Mouse (Mus musculus) testis, adult 2 months (tissue): Measurements from ENCODE around the gene Epb41. TPM values are rescaled to one million over a fixed set of nuclear protein-coding genes. Genes with fewer than 3 reads are reported as not detected.
A peak's percentile ranks its signal among the peaks of the same experiment; 100 is the strongest.

Source experiments
- H3K27ac ChIP-seq: fragments of 200-500 bp; 2 replicates; pipeline ENCODE4 v1.5.1; 2012; ENCODE audit warnings: low read depth, low read length; ENCODE audit not compliant: control insufficient read depth, insufficient read depth
- H3K27me3 ChIP-seq: fragments of 200-500 bp; 2 replicates; pipeline ENCODE4 v1.6.1; 2012; ENCODE audit warnings: mild to moderate bottlenecking, low read length, moderate library complexity; ENCODE audit not compliant: control insufficient read depth, insufficient read depth
- H3K36me3 ChIP-seq: fragments of 200-500 bp; 2 replicates; pipeline ENCODE4 v1.6.1; 2012; ENCODE audit warnings: mild to moderate bottlenecking, low read length; ENCODE audit not compliant: control insufficient read depth, insufficient read depth
- H3K4me1 ChIP-seq: fragments of 200-500 bp; 2 replicates; pipeline ENCODE4 v1.6.1; 2012; ENCODE audit warnings: low read length; ENCODE audit not compliant: control insufficient read depth, insufficient read depth
- H3K4me3 ChIP-seq: fragments of 200-500 bp; 2 replicates; pipeline ENCODE4 v1.5.1; 2012; ENCODE audit warnings: low read depth, mild to moderate bottlenecking, low read length, moderate library complexity, mixed read lengths; ENCODE audit not compliant: control insufficient read depth
- CTCF ChIP-seq: fragments of 200-500 bp; IDR thresholded peaks from 2 replicates; pipeline ENCODE4 v1.5.1; 2012; ENCODE audit warnings: low read depth, mild to moderate bottlenecking, inconsistent platforms, low read length, moderate library complexity; ENCODE audit not compliant: control insufficient read depth, insufficient read depth, insufficient replicate concordance
- POLR2A ChIP-seq: fragments of 200-500 bp; IDR thresholded peaks from 2 replicates; pipeline ENCODE4 v1.6.1; 2012; ENCODE audit warnings: low read depth, mild to moderate bottlenecking, inconsistent platforms, low read length, moderate library complexity; ENCODE audit not compliant: control insufficient read depth
- polyA plus RNA-seq: library from polyadenylated mRNA; depleted of rRNA; stranded (reverse); fragments of >200 nt; gene quantifications from 2 replicates; pipeline ENCODE4 v1.2.3, GENCODE M21; 2012

Gene Epb41
- polyA plus RNA-seq, 1 experiment = 8.7 TPM

DNA sequence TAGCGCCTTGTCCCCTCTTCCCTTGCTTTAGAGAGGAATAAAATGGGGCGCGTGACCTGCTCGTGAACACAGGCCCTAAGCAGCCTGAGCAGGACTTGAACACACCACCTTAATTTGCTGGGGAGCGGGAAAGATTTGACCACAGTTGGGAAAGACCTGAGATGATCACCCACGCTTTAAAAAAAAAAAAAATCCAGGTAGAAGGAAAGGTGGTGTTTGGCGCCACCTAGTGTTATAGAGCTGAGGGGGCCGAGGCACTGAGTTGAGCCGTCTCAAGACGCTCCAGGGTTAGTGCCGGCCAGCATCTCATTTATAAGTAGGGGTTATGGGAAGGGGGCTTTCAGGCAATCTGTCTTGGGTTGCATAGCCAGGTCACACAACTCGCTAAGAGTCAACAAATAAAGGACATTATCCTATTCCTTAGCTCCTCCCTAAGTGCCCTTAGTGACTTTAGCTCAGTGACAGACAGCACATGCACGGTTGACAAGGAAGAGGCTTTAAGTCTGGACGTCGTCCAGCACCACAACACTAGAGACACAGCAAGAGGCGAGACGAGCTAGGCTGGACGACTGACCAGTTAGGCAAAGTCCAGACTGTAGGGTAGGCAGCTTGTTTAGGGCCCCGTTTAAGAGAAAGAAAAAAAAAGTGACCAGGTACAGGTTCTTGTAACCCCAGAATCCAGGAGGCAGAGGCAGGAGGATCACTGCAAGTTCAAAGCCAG is 4.6 kb upstream of the Epb41 start:
- no peaks in the 10 kb centered on the region; the same call in 1 of the 2 replicates for H3K27me3 ChIP-seq
- H3K27ac ChIP-seq = no peak overlapping the region
- no peaks in the 10 kb centered on the region for H3K36me3 ChIP-seq
- peaks cover 16% of the 10 kb centered on the region for H3K4me1 ChIP-seq
- no peak for TF ChIP-seq POLR2A
- TF ChIP-seq CTCF = peak; percentile 68; the same call in 1 of the 2 replicates
- no peak overlapping the region for H3K4me3 ChIP-seq

- Histone ChIP-seq H3K27me3 (peaks cover 3% of the 10 kb centered on the region; the same call in 1 of the 2 replicates), H3K36me3 (no peaks in the 10 kb centered on the region), H3K4me3 (no peak overlapping the region), H3K27ac (no peak overlapping the region), H3K4me1 (peaks cover 23% of the 10 kb centered on the region)
- TF ChIP-seq POLR2A (no peak), CTCF (no peak)
Measured at GRCm38 (mm10) chr4:132078296-132078714, 3.2 kb upstream of the Epb41 start.

- H3K4me1 ChIP-seq = peaks cover 23% of the 10 kb centered on the region
Measured at GRCm38 (mm10) chr4:132077445-132077844, 2.3 kb upstream of the Epb41 start.

GRCm38 (mm10) chr4:132076480-132077405 is 1.6 kb upstream of the Epb41 start:
- TF ChIP-seq CTCF (no peak), POLR2A (no peak)
- Histone ChIP-seq H3K4me3 (no peak overlapping the region), H3K4me1 (peaks cover 23% of the 10 kb centered on the region), H3K36me3 (no peaks in the 10 kb centered on the region), H3K27me3 (peaks cover 3% of the 10 kb centered on the region; the same call in 1 of the 2 replicates), H3K27ac (no peak overlapping the region)

More at GRCm38 (mm10) chr4:132077445-132077844, 2.3 kb upstream of the Epb41 start:
- H3K27ac ChIP-seq = no peak overlapping the region
- no peak for TF ChIP-seq POLR2A
- TF ChIP-seq CTCF = no peak
- no peaks in the 10 kb centered on the region for H3K36me3 ChIP-seq
- H3K27me3 ChIP-seq = peaks cover 3% of the 10 kb centered on the region; the same call in 1 of the 2 replicates
- H3K4me3 ChIP-seq = no peak overlapping the region

DNA sequence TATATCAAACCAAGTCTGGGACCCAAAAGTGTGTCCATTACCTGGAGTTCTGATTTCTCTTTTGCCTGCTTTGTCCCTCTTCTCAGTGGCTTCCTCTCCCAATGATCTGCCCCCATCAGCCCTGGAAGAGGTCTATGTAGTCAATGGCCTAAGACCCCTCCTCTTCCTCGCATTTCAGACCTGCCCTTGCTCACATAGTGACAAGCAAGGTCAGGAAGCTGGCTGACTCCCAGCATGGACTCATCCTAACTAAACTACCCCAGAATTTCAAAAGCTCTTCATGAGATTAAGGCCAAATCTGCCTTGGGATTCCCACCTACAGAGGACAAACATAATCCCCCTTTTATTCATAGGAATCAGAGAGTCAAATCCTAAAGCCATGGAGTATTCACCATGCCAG is 675 bp upstream of the Epb41 start:
- Histone ChIP-seq H3K27me3 (peaks cover 3% of the 10 kb centered on the region; the same call in 1 of the 2 replicates), H3K4me3 (no peak overlapping the region), H3K4me1 (peaks cover 23% of the 10 kb centered on the region), H3K36me3 (no peaks in the 10 kb centered on the region), H3K27ac (no peak overlapping the region)
- TF ChIP-seq POLR2A (no peak), CTCF (no peak)

DNA sequence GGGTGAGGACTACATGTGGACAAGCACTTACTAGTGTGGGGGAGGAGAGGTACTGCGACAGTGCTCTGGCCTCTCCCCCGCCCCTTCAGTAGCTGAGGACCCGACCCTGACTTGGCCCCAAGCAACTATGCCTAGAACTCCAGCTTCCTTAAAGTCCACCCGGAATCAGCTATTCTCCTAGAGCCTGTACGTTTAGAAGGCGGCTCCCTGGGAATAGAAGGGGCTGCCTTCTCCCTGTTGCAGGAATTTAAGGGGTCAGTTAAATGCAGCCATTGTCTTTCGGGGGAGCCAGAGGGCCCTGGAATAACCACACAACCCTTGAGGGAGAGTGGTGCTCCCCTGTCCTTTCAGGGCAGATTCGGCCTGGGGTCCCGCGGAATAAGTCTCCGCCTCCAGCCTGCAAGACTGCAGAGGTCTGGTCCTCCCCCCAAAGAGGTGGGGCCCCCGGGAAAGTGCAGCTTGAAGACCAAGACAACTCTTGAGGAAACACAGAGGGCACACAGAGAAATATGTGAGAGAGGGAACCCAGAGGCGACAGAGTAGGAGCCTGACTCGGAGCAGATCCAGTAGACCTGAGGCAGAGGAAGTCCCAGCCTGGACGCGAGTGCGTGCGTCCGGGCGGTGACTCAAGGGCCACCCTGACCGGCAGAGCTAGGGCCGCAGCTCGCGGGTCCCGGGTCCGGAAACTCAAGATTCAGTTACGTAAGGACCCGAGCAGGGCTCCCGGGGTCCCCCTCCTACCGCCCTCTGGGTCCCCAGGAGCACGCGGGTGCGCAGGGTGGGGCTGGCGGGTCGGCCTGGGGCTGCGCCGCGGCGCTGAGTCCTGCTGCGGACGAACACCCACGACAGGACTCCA is 816 bp downstream of the Epb41 start, which contains the start of gene Gm10300:
Gm10300 (plus strand) TSS at position 621 of the 856 bp plus-strand sequence.
- peaks cover 3% of the 10 kb centered on the region; the same call in 1 of the 2 replicates for H3K27me3 ChIP-seq
- H3K27ac ChIP-seq = no peak within 1 kb of the TSS

GRCm38 (mm10) chr4:132072946-132073345 is 2.2 kb downstream of the Epb41 start:
- Histone ChIP-seq H3K4me3 (no peak overlapping the region), H3K4me1 (peaks cover 19% of the 10 kb centered on the region), H3K36me3 (no peaks in the 10 kb centered on the region), H3K27ac (no peak overlapping the region), H3K27me3 (peaks cover 3% of the 10 kb centered on the region; the same call in 1 of the 2 replicates)
- TF ChIP-seq CTCF = no peak
- TF ChIP-seq POLR2A = no peak

More for the DNA sequence above, 816 bp downstream of the Epb41 start, which contains the start of gene Gm10300:
- TF ChIP-seq CTCF (no peak), POLR2A (no peak)
- Histone ChIP-seq H3K4me3 (peak within 1 kb of the TSS; percentile 84), H3K36me3 (no peaks in the 10 kb centered on the region), H3K4me1 (peaks cover 19% of the 10 kb centered on the region)
